Mouse (Mus musculus) midbrain, postnatal 0 days (tissue): ENCODE results near the gene Bco2. TPM values are rescaled to one million over a fixed set of nuclear protein-coding genes. Genes with fewer than 3 reads are reported as not detected.

Experiments used
- ATAC-seq: fragments of 200-750 bp; cut with Nextera tagmentation; 2 replicates; pipeline ENCODE4 v1.8.0; 2017; ENCODE audit warnings: moderate number of reproducible peaks, mild to moderate bottlenecking, moderate TSS enrichment, moderate library complexity; ENCODE audit not compliant: low FRiP score
- DNase-seq: peaks from one replicate; pipeline ENCODE4 v3.0.0-alpha.2; 2015; ENCODE audit warnings: low spot score
- H3K27ac ChIP-seq: fragments of 300-500 bp; sonication (generic); 2 replicates; pipeline ENCODE4 v1.5.1; 2014; ENCODE audit warnings: low read depth, mild to moderate bottlenecking, low read length, mixed read lengths
- H3K27me3 ChIP-seq: fragments of 300-500 bp; sonication (generic); 2 replicates; pipeline ENCODE4 v1.6.1; 2014; ENCODE audit warnings: low read length, control low read depth, mixed read lengths; ENCODE audit not compliant: insufficient read depth
- H3K36me3 ChIP-seq: fragments of 300-500 bp; sonication (generic); 2 replicates; pipeline ENCODE4 v1.6.1; 2014; ENCODE audit warnings: low read length, control low read depth, mixed read lengths; ENCODE audit not compliant: insufficient read depth
- H3K4me1 ChIP-seq: fragments of 300-500 bp; sonication (generic); 2 replicates; pipeline ENCODE4 v1.6.1; 2014; ENCODE audit warnings: mild to moderate bottlenecking, control low read depth, antibody characterized with exemption, low read length, mixed read lengths; ENCODE audit not compliant: insufficient read depth
- H3K4me2 ChIP-seq: fragments of 300-500 bp; sonication (generic); 2 replicates; pipeline ENCODE4 v1.6.1; 2014; ENCODE audit warnings: low read depth, mild to moderate bottlenecking, low read length, mixed read lengths; ENCODE audit not compliant: poor library complexity, severe bottlenecking
- H3K4me3 ChIP-seq: fragments of 300-500 bp; sonication (generic); 2 replicates; pipeline ENCODE4 v1.5.1; 2014; ENCODE audit warnings: low read depth, mild to moderate bottlenecking, low read length, moderate library complexity
- H3K9ac ChIP-seq: fragments of 300-500 bp; sonication (generic); replicated peaks from 2 replicates; pipeline ENCODE4 v1.6.1; 2014; ENCODE audit warnings: mild to moderate bottlenecking, low read length, moderate library complexity, mixed read lengths; ENCODE audit not compliant: poor library complexity, severe bottlenecking
- H3K9me3 ChIP-seq: fragments of 300-500 bp; sonication (generic); 2 replicates; pipeline ENCODE4 v1.6.1; 2016; ENCODE audit warnings: low read length, control low read depth
- CTCF ChIP-seq: IDR thresholded peaks from 2 replicates; pipeline ENCODE4 v1.5.1; 2016; ENCODE audit warnings: antibody characterized with exemption, mild to moderate bottlenecking
- whole genome bisulfite sequencing: fragments of 180-500 bp; shearing (Covaris S2); extraction: QIAGEN DNeasy Blood & Tissue Kit; methylation state at CpG from one replicate; pipeline ENCODE4 v1.1.7; 2014; 5-methylcytosine and 5-hydroxymethylcytosine counted together
- polyA plus RNA-seq: library from polyadenylated mRNA; unstranded; fragments of >200 nt; fragmentation: Nextera tagmentation; extraction: Ambion mirVana; gene quantifications from 2 replicates; pipeline ENCODE4 v1.2.1, GENCODE M21; 2015
- total RNA-seq: library from RNA; depleted of rRNA; stranded (reverse); fragments of >200 nt; gene quantifications from 2 replicates; pipeline ENCODE4 v1.2.3, GENCODE M21; 2014

Bco2 gene
- total and polyA plus RNA-seq, 2 experiments from 2014 or later, result 0.42 to 0.49 TPM

- WGBS, result 21% methylated on average over 6 of the region's 6 CpGs
- H3K9me3 ChIP-seq, result no peaks in the 10 kb centered on the region
- DNase-seq (no peak), ATAC-seq (no peak)
- no peak for TF ChIP-seq CTCF
- H3K4me1 ChIP-seq, result no peaks in the 10 kb centered on the region
- H3K27ac ChIP-seq, result no peak overlapping the region
- no peaks in the 10 kb centered on the region for H3K36me3 ChIP-seq
- no peak overlapping the region for H3K4me3 ChIP-seq
- no peak overlapping the region for H3K4me2 ChIP-seq
- H3K9ac ChIP-seq, result no peak overlapping the region
- H3K27me3 ChIP-seq, result no peaks in the 10 kb centered on the region
These were observed 58.4 kb downstream of the Bco2 start for GRCm38 (mm10) chr9:50496546-50496945.

GRCm38 (mm10) chr9:50496151-50496505 lies 58.9 kb downstream of the Bco2 start:
- H3K4me2 ChIP-seq, result no peak overlapping the region
- H3K4me3 ChIP-seq, result no peak overlapping the region
- TF ChIP-seq CTCF, result no peak
- H3K9me3 ChIP-seq, result no peaks in the 10 kb centered on the region
- WGBS, result 17% methylated on average over 6 of the region's 6 CpGs
- H3K36me3 ChIP-seq, result no peaks in the 10 kb centered on the region
- H3K27me3 ChIP-seq, result no peaks in the 10 kb centered on the region
- H3K4me1 ChIP-seq, result no peaks in the 10 kb centered on the region
- no peak for DNase-seq
- ATAC-seq, result no peak
- no peak overlapping the region for H3K9ac ChIP-seq
- no peak overlapping the region for H3K27ac ChIP-seq

- Histone ChIP-seq H3K27ac (no peak overlapping the region), H3K36me3 (no peaks in the 10 kb centered on the region), H3K4me2 (no peak overlapping the region), H3K9ac (no peak overlapping the region), H3K27me3 (no peaks in the 10 kb centered on the region), H3K4me1 (no peaks in the 10 kb centered on the region), H3K4me3 (no peak overlapping the region), H3K9me3 (no peaks in the 10 kb centered on the region)
- 71% methylated on average over 10 of the region's 10 CpGs for WGBS
- TF ChIP-seq CTCF, result no peak
- DNase-seq (peak; percentile 9), ATAC-seq (no peak)
These were observed 59.4 kb downstream of the Bco2 start for GRCm38 (mm10) chr9:50495405-50496150.

- 86% methylated on average over 6 of the region's 6 CpGs for WGBS
- TF ChIP-seq CTCF, result no peak
- no peak for ATAC-seq
- H3K4me3 ChIP-seq, result no peak within 1 kb of the TSS
- no peaks in the 10 kb centered on the region for H3K4me1 ChIP-seq
- no peaks in the 10 kb centered on the region for H3K36me3 ChIP-seq
- no peak for DNase-seq
- no peak within 1 kb of the TSS for H3K9ac ChIP-seq
- no peak within 1 kb of the TSS for H3K27ac ChIP-seq
- no peaks in the 10 kb centered on the region for H3K27me3 ChIP-seq
- H3K4me2 ChIP-seq, result no peak within 1 kb of the TSS
- no peaks in the 10 kb centered on the region for H3K9me3 ChIP-seq
These were observed 60.7 kb downstream of the Bco2 start, which contains the start of gene Plet1 for GRCm38 (mm10) chr9:50494311-50494710. Plet1 (plus strand) TSS chr9:50494525.

GRCm38 (mm10) chr9:50493777-50494176 lies 61.2 kb downstream of the Bco2 start:
- no peaks in the 10 kb centered on the region for H3K36me3 ChIP-seq
- no peak for DNase-seq
- H3K4me2 ChIP-seq, result no peak overlapping the region
- WGBS, result 84% methylated on average over 2 of the region's 2 CpGs
- no peak for ATAC-seq
- no peak for TF ChIP-seq CTCF
- H3K9ac ChIP-seq, result no peak overlapping the region
- no peak overlapping the region for H3K27ac ChIP-seq
- H3K27me3 ChIP-seq, result no peaks in the 10 kb centered on the region
- no peak overlapping the region for H3K4me3 ChIP-seq
- no peaks in the 10 kb centered on the region for H3K9me3 ChIP-seq
- H3K4me1 ChIP-seq, result no peaks in the 10 kb centered on the region

GRCm38 (mm10) chr9:50491531-50492045 lies 63.4 kb downstream of the Bco2 start:
- no peak for TF ChIP-seq CTCF
- no peak for ATAC-seq

More at GRCm38 (mm10) chr9:50491531-50492045, 63.4 kb downstream of the Bco2 start:
- H3K9me3 ChIP-seq, result no peaks in the 10 kb centered on the region
- H3K4me3 ChIP-seq, result no peak overlapping the region
- H3K4me2 ChIP-seq, result no peak overlapping the region
- no peak overlapping the region for H3K27ac ChIP-seq
- no peak overlapping the region for H3K9ac ChIP-seq
- no peaks in the 10 kb centered on the region for H3K36me3 ChIP-seq
- no peaks in the 10 kb centered on the region for H3K27me3 ChIP-seq
- no peaks in the 10 kb centered on the region for H3K4me1 ChIP-seq
- no peak for DNase-seq
- 88% methylated on average over 2 of the region's 2 CpGs for WGBS
